Mouse (Mus musculus): ENCODE results near the gene Rasgef1c. TPM values are rescaled to one million over a fixed set of nuclear protein-coding genes. Genes with fewer than 3 reads are reported as not detected.

Gene Rasgef1c
- total and polyA plus RNA-seq, 2 experiments from 2014 or later: not detected

- Histone ChIP-seq H3K36me3 (replicated peaks; ENCODE audit: control insufficient read depth, insufficient read depth, low read length) (no peaks in the 10 kb centered on the region), H3K27me3 (ENCODE audit: control insufficient read depth, insufficient read depth, low read length) (peaks cover 11% of the 10 kb centered on the region; the same call in 1 of the 2 replicates), H3K9ac (replicated peaks; ENCODE audit: low read depth, low read length) (no peak overlapping the region), H3K9me3 (replicated peaks; ENCODE audit: control insufficient read depth, low read length) (no peaks in the 10 kb centered on the region), H3K27ac (ENCODE audit: low read depth) (no peak overlapping the region), H3K4me1 (ENCODE audit: control insufficient read depth, insufficient read depth) (no peaks in the 10 kb centered on the region), H3K4me2 (ENCODE audit: low read depth, low read length) (no peak overlapping the region), H3K4me3 (ENCODE audit: low read depth, low read length) (no peak overlapping the region)
- ATAC-seq (ENCODE audit: insufficient read depth, low read depth) (peak; percentile 51; the same call in 1 of the 2 replicates), DNase-seq (ENCODE audit: low spot score) (peak; percentile 33)
- 34% methylated on average over 10 of the region's 10 CpGs for WGBS
- TF ChIP-seq CTCF (IDR thresholded peaks at IDR 0.05; ENCODE audit: low read depth): peak; percentile 89
- TF ChIP-seq EP300 (IDR thresholded peaks at IDR 0.05; ENCODE audit: low read depth): no peak
These were observed 59.6 kb downstream of the Rasgef1c start for GRCm38 (mm10) chr11:49961098-49961740.

DNA sequence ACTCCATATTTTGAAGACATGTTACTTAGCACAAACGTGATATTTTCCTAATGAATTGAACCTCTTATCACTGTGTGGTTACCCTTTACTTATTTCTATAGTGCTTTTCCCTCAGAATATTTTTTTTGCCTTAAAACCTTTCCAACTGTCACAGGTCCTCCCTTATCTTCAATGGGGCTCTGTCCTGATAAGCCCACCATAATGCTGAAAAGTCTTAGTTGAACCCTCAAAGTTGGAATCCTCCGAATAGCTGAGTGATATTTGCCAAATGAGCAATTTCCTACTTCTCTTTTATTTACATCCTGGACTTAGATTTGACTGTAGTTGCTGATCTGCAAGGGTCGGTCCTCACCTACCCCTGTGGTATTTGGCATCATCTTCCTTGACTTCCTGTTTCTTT is 63.7 kb downstream of the Rasgef1c start:
- H3K36me3 ChIP-seq (replicated peaks; ENCODE audit: control insufficient read depth, insufficient read depth, low read length): no peaks in the 10 kb centered on the region
- DNase-seq (ENCODE audit: low spot score) (no peak), ATAC-seq (ENCODE audit: insufficient read depth, low read depth) (no peak)
- no peak for TF ChIP-seq CTCF (IDR thresholded peaks at IDR 0.05; ENCODE audit: low read depth)
- TF ChIP-seq EP300 (IDR thresholded peaks at IDR 0.05; ENCODE audit: low read depth): no peak
- WGBS: 49% methylated on average over 3 of the region's 3 CpGs
- peaks cover 9% of the 10 kb centered on the region; the same call in 1 of the 2 replicates for H3K27me3 ChIP-seq (ENCODE audit: control insufficient read depth, insufficient read depth, low read length)
- no peaks in the 10 kb centered on the region for H3K4me1 ChIP-seq (ENCODE audit: control insufficient read depth, insufficient read depth)
- no peak overlapping the region for H3K4me2 ChIP-seq (ENCODE audit: low read depth, low read length)
- no peak overlapping the region for H3K27ac ChIP-seq (ENCODE audit: low read depth)
- H3K9me3 ChIP-seq (replicated peaks; ENCODE audit: control insufficient read depth, low read length): no peaks in the 10 kb centered on the region
- H3K4me3 ChIP-seq (ENCODE audit: low read depth, low read length): no peak overlapping the region
- no peak overlapping the region for H3K9ac ChIP-seq (replicated peaks; ENCODE audit: low read depth, low read length)

DNA sequence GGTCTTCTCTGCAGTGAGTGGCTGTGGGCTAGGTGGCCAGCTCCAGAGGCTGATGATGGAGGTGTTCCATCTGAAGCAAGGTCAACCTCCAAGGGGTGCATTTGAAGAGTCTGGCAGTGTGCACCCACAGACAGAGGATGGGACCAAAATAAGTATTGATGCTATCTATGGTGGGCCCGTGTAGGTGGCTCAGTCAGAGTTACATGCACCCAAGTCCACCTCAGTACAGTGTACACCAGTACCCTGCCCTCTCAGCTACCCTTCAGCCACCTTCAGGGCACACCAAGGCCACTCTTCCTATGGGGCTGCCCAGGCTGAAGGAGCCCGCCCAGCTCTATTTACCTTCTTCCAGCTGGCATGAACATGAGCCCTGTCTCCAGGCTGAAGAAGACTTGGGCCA is 68.1 kb downstream of the Rasgef1c start:
- DNase-seq (ENCODE audit: low spot score) (no peak), ATAC-seq (ENCODE audit: insufficient read depth, low read depth) (no peak)
- 81% methylated on average over 2 of the region's 2 CpGs for WGBS
- H3K4me2 ChIP-seq (ENCODE audit: low read depth, low read length): no peak overlapping the region
- H3K4me1 ChIP-seq (ENCODE audit: control insufficient read depth, insufficient read depth): no peaks in the 10 kb centered on the region
- H3K27ac ChIP-seq (ENCODE audit: low read depth): no peak overlapping the region
- no peaks in the 10 kb centered on the region for H3K36me3 ChIP-seq (replicated peaks; ENCODE audit: control insufficient read depth, insufficient read depth, low read length)
- H3K4me3 ChIP-seq (ENCODE audit: low read depth, low read length): no peak overlapping the region
- no peak overlapping the region for H3K9ac ChIP-seq (replicated peaks; ENCODE audit: low read depth, low read length)
- H3K27me3 ChIP-seq (ENCODE audit: control insufficient read depth, insufficient read depth, low read length): no peaks in the 10 kb centered on the region
- TF ChIP-seq CTCF (IDR thresholded peaks at IDR 0.05; ENCODE audit: low read depth) (no peak), EP300 (IDR thresholded peaks at IDR 0.05; ENCODE audit: low read depth) (no peak)
- no peaks in the 10 kb centered on the region for H3K9me3 ChIP-seq (replicated peaks; ENCODE audit: control insufficient read depth, low read length)

- Histone ChIP-seq H3K27me3 (ENCODE audit: control insufficient read depth, insufficient read depth, low read length) (no peaks in the 10 kb centered on the region), H3K36me3 (replicated peaks; ENCODE audit: control insufficient read depth, insufficient read depth, low read length) (no peaks in the 10 kb centered on the region), H3K9ac (replicated peaks; ENCODE audit: low read depth, low read length) (no peak overlapping the region), H3K4me1 (ENCODE audit: control insufficient read depth, insufficient read depth) (no peaks in the 10 kb centered on the region), H3K9me3 (replicated peaks; ENCODE audit: control insufficient read depth, low read length) (no peaks in the 10 kb centered on the region), H3K27ac (ENCODE audit: low read depth) (no peak overlapping the region), H3K4me2 (ENCODE audit: low read depth, low read length) (no peak overlapping the region), H3K4me3 (ENCODE audit: low read depth, low read length) (no peak overlapping the region)
- WGBS: 69% methylated on average over 10 of the region's 10 CpGs
- ATAC-seq (ENCODE audit: insufficient read depth, low read depth): no peak
- TF ChIP-seq EP300 (IDR thresholded peaks at IDR 0.05; ENCODE audit: low read depth): no peak
- no peak for TF ChIP-seq CTCF (IDR thresholded peaks at IDR 0.05; ENCODE audit: low read depth)
- no peak for DNase-seq (ENCODE audit: low spot score)
These were observed 72.2 kb downstream of the Rasgef1c start for GRCm38 (mm10) chr11:49973657-49974340.

- Histone ChIP-seq H3K36me3 (replicated peaks; ENCODE audit: control insufficient read depth, insufficient read depth, low read length) (no peaks in the 10 kb centered on the region), H3K9me3 (replicated peaks; ENCODE audit: control insufficient read depth, low read length) (no peaks in the 10 kb centered on the region), H3K4me2 (ENCODE audit: low read depth, low read length) (no peak overlapping the region), H3K4me3 (ENCODE audit: low read depth, low read length) (no peak overlapping the region), H3K4me1 (ENCODE audit: control insufficient read depth, insufficient read depth) (no peaks in the 10 kb centered on the region), H3K27ac (ENCODE audit: low read depth) (no peak overlapping the region), H3K27me3 (ENCODE audit: control insufficient read depth, insufficient read depth, low read length) (no peaks in the 10 kb centered on the region), H3K9ac (replicated peaks; ENCODE audit: low read depth, low read length) (no peak overlapping the region)
- DNase-seq (ENCODE audit: low spot score) (no peak), ATAC-seq (ENCODE audit: insufficient read depth, low read depth) (no peak)
- 67% methylated on average over 1 of the region's 1 CpGs for WGBS
- no peak for TF ChIP-seq EP300 (IDR thresholded peaks at IDR 0.05; ENCODE audit: low read depth)
- no peak for TF ChIP-seq CTCF (IDR thresholded peaks at IDR 0.05; ENCODE audit: low read depth)
These were observed 73.0 kb downstream of the Rasgef1c start for GRCm38 (mm10) chr11:49974675-49975074.

Data from heart, postnatal 0 days (tissue).